Mouse (Mus musculus) frontal cortex, postnatal 10 days (tissue): ENCODE data around the gene Grtp1.

Source experiments
- DNase-seq, 2 experiments: peaks; one replicate each; pipeline ENCODE4 v3.0.0; 2022; ENCODE audit warnings: low spot score in 2 of 2, mixed read lengths in 1 of 2

Gene Grtp1

GRCm38 (mm10) chr8:13204371-13205140 is 4.1 kb upstream of the Grtp1 start:
- DNase-seq, result no peak

- DNase-seq, result no peak
Measured at GRCm38 (mm10) chr8:13203472-13203871, 3.1 kb upstream of the Grtp1 start.

GRCm38 (mm10) chr8:13202806-13203205 is 2.4 kb upstream of the Grtp1 start:
- DNase-seq, result no peak

- no peak for DNase-seq
Measured at GRCm38 (mm10) chr8:13202041-13202440, 1.6 kb upstream of the Grtp1 start.

- no peak for DNase-seq
Measured at GRCm38 (mm10) chr8:13201013-13201334, 554 bp upstream of the Grtp1 start.

- DNase-seq, result no peak
Measured at GRCm38 (mm10) chr8:13199385-13200061, 897 bp downstream of the Grtp1 start.

- DNase-seq, result no peak
Measured at GRCm38 (mm10) chr8:13197493-13197892, 2.9 kb downstream of the Grtp1 start.

- no peak for DNase-seq
Measured at GRCm38 (mm10) chr8:13194818-13195217, 5.6 kb downstream of the Grtp1 start.

GRCm38 (mm10) chr8:13190235-13190634 is 10.2 kb downstream of the Grtp1 start:
- DNase-seq, result no peak

- DNase-seq, result no peak
Measured at GRCm38 (mm10) chr8:13188857-13189256, 11.6 kb downstream of the Grtp1 start.

GRCm38 (mm10) chr8:13188052-13188555 is 12.3 kb downstream of the Grtp1 start:
- DNase-seq, result no peak

- no peak for DNase-seq
Measured at GRCm38 (mm10) chr8:13187638-13188037, 12.8 kb downstream of the Grtp1 start.

- DNase-seq, result no peak
Measured at GRCm38 (mm10) chr8:13187229-13187628, 13.2 kb downstream of the Grtp1 start.

GRCm38 (mm10) chr8:13186819-13187218 is 13.6 kb downstream of the Grtp1 start:
- DNase-seq, result no peak

- DNase-seq, result no peak
Measured at GRCm38 (mm10) chr8:13181691-13181976, 18.8 kb downstream of the Grtp1 start.

GRCm38 (mm10) chr8:13180911-13181690 is 19.3 kb downstream of the Grtp1 start:
- DNase-seq, result no peak

- DNase-seq, result no peak
Measured at GRCm38 (mm10) chr8:13180408-13180807, 20.0 kb downstream of the Grtp1 start.

GRCm38 (mm10) chr8:13179948-13180347 is 20.5 kb downstream of the Grtp1 start:
- no peak for DNase-seq

- DNase-seq, result no peak
Measured at GRCm38 (mm10) chr8:13179482-13179881, 20.9 kb downstream of the Grtp1 start.

- DNase-seq, result no peak
Measured at GRCm38 (mm10) chr8:13178137-13178536, 22.3 kb downstream of the Grtp1 start.

GRCm38 (mm10) chr8:13177173-13177852 is 23.1 kb downstream of the Grtp1 start:
- no peak for DNase-seq

GRCm38 (mm10) chr8:13175650-13176049 is 24.8 kb downstream of the Grtp1 start:
- DNase-seq, result no peak
